Mouse (Mus musculus): ENCODE measurements at regions not wholly inside any gene's neighbourhood (a gene's known extent, or its start where the extent isn't known, plus 50 kb on each side); places are given as distances from the start of the nearest gene placed in this dataset.

DNA sequence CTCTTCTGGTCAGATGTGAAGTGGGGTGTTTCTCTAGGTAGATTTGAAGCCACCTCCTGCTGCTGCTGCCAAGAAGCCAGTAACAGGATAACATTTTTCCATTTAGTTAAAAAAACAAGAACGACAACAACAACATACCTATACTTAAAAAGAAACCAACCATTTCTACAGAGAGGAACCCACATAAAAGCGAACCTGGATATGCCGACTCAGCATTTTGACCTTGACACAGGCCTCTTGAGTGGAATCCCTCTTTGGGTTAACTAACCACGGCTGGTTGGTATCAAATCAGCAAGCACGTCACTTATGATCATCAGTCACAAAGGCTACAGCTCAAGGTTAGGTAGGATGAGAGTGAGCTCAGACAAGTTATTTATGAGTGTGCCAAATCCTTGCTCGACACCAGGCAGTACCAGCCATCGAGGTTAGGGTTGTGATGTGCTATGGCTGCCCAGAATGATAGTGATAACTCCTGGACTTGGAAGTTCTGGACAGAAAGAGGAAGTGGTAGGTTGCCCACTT is 269.7 kb downstream of the Cbln1 start:
- peak; percentile 30 for DNase-seq (ENCODE audit: low spot score)

DNA sequence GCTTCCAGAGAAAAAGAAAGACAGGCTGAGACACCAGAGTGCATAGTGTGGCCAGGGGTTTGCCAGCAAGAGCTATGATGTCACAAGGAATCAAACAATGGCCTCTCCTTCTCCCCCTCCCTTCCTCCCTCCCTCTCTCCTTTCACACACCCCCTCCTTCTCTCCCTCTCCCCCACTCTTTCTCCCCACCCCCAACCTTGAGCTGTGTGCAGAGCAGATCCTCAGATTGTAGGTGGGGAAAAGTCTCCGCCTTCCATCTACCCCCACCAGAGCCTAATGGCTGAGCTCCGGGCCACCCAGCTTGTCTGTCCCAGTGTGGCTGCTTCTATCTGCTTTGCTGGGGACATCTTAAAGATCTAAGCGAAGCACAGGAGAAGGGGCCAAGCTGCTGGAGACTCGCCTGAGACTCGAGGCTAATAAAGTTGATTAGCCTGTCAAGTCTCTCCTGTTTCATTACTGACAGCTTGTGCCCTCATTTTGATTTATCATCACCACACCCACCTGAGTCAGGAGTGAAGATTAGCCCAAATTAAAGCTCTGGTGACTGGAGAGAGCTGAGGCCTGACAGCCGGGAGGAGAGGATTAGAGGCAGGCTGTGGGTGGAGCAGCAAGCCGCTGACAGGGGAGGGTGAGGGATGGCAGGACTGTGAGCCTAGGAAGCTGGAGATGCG is 272.8 kb downstream of the Cbln1 start:
- no peak for DNase-seq (ENCODE audit: low spot score)

DNA sequence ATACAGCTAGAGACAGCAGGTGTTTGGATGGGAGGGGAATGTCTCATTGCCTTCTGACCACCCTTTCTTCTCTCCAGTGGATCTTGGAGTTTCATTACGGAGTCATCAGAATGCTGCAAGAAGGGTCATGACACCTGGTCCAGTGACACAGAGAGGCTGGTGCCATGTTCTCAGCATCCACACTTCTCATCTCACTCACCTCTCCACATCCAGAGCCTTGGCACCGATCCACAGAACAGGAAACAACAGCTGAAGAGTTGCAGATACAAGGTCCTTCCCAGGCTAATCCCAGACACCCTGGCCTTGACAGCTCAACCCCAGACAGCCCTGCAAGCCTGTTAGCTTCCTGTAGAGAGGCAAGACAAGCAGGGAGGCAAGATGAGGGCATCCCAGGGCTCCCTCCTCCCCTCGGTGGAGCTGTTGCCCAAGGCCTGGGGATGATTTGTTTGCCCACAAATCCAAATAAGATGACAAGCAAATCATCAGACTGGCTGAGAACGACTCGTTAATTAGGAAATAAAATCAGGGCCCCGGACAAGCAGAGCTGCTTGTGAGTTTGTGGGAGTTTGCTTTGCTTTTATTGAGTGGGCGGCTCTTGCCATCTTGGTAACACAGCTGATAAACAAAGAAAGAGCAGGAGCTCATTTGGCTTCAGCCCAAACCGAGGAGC is 274.4 kb downstream of the Cbln1 start:
- DNase-seq (ENCODE audit: low spot score), result no peak

DNA sequence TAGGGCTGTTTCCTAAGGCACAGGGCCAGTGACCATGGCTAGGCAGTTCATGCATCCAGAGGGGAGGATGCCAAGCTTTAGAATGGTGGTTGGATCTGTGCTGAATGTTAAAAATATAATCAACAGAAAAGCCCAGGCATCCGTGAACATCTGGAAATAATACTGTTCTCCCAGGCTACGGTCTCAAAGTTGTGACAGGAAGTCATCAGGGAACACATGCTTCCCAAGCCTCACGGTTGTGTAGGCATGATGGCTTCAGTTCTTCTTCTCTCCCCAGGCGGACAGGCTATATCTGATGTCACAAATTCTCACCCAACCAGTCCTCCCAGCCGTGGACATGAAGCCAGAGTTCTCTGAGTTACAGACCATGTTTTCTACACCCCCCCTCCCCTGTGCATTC is 275.4 kb downstream of the Cbln1 start:
- no peak for DNase-seq (ENCODE audit: low spot score)

DNA sequence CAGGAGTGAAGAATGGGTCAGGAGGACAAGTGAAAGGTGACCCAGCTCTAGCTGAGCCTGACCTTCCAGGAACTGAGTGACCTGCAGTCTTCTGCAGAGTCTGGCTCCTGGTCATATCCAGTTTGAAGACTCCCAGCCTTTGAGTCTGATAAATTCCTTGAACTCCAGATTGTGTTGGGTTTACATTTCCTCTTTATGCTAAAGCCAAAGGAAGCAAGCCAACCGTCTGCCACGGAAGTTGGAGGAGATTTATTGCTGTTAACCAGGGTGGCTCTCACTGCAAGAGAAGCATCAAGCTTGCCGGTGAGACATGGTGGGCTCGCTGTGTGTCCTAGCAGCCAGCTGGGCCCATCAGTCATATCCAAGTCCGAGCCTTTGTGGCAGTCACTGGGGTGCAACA is 276.4 kb downstream of the Cbln1 start:
- DNase-seq (ENCODE audit: low spot score), result no peak

DNA sequence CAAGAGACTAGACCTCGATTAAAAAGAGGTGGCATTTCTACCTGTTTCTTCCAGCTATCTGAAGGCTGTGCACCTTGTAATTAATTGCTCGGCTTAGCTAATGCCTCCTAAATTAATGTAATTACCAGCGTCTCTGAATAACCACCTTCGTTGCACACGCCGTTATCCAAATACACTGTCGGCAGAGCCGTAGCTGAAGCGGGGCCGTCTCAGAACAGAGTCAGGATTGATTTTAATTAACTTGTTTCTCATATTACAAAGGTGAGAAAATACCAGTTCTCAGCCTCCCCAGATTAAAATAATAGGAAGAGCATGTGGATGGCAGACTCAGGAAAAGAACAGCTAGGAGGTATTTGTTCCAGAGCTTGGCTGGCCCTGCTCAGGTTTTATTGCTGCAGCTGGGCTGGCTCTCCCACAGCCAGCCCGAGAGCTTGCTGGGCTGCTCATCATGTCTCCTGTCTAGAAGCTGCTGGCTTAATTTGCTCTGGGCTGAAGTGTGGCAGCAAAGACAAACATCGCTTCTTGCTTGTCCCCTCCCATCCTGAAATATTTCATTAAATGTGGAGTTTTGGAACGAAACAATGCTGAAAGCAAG is 282.5 kb downstream of the Cbln1 start:
- no peak for DNase-seq (ENCODE audit: low spot score)

DNA sequence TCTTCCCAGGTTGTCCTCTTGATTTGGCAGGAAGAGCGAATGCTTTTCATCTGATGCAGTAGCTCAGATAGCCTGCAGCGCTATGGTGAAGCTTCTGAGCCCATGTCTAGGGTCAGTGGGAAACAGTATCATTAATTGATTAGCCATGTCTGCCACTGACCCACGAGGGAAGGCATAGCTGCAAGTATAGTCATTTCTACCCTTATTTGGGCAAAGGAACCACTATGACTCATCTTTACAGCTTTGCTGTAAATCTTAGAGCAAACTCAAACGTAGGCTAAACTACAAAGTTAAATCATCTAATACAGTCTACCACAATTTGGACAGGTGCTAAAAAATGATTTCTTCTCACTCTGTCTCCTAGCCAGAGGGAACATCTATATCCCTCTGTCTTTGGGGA is 289.5 kb downstream of the Cbln1 start:
- no peak for DNase-seq (ENCODE audit: low spot score)

DNA sequence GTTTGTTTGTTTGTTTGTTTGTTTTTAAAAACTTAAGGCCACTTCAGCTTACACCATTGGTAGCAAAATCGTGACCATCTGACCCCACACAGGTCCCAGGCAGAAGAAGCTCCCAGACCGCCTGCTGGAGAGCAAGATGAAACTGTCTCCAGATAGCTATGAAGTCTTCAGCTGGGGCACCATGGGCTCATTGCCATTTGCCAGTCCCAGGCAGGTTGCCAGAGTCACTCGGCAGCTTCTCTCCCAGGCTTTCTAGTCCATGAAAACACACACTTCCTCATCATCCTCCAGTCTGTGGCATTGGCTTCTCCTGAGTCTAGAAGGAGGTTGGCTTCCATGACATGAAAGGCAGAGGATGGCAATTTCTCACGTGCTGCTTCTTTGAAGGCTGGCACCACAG is 293.5 kb upstream of the N4bp1 start:
- no peak for DNase-seq (ENCODE audit: low spot score)

DNA sequence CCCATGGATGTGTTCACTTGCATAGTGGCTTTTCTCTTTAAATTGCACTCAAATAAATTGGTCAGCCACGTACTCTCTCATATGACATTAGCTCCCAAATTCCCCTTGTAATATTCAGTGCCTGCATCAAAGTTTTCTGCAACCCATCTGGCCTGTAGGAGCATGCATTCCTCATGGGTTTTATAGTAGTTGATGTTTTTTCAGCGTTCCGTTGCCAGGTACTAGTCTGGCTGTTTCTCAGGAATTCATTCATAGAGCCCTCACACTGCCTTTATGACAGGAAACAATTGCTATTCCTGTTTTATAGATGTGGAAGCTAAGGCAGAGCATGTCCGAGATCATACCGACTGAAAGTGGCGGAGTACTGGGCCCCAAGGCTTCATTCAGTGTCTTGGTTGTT is 292.6 kb upstream of the N4bp1 start:
- DNase-seq (ENCODE audit: low spot score), result no peak

DNA sequence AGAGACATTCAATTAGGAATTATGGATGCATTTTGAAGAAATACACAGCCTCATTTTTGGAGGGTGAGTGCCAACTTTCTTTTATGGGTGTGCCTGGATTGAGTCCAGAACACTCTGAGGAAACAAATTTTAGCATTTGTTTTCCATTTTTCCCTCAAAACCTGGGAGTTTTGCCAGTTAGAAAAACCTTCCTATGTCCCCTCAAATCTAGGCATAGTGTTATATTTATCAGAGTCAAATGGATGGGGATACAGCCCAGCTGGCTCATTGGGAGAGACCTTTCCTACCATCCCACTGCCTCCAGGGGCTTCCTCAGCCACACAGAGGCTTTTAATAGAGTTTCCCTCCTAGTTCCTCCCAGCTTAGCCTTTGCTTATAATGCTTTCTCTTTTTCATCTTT is 290.0 kb upstream of the N4bp1 start:
- DNase-seq (ENCODE audit: low spot score), result no peak

DNA sequence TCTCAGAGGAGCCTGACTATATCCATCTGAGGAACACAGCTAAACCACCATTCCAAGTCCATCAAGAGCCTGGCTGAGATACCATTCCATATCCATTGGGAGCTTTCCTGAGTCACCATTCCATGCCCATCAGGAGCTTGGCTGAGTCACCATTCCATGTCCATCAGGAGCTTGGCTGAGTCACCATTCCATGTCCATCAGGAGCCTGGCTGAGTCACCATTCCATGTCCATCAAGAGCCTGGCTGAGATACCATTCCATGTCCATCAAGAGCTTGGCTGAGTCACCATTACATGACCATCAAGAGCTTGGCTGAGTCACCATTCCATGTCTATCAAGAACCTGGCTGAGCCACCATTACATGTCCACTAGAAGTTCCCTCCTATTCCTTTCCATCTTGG is 288.7 kb upstream of the N4bp1 start:
- no peak for DNase-seq (ENCODE audit: low spot score)

DNA sequence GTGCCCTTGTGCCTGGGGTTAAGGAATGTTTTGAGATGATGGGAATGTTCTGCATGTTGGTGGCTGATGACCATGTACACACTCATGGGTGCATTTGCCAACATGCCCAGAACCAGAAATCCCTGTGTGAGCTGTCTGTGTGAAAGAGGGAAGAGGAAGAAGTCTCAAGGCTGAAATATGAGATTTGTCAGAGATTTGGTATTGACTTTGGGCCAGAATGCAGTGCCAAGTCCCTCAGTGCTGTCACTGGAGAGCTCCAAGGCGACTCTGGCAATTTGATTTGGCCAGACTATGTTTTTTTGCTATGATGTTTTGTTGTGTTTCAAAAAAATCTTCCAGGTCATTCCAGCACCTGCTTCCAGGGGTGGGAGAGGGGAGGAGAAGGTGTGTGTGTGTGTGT is 281.7 kb upstream of the N4bp1 start:
- no peak for DNase-seq (ENCODE audit: low spot score)

DNA sequence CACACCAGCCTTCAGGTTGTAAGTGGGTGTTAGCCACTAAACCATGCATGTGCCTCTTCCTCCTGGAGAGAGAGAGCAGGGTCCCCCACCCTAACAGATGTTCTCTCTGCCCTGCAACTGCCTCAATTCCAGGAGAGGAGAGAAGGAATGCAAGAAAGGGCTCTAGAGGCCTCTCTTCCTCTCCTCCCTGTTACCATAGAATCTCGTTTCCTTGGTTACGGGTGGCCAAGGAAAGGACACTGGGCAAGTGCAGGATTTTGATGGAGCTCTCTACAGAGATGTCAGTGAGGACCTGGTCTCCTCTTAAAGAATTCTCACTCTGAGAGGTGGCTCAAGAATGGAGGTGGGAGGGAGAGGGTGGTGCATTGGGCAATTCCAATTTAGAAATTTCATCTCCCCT is 275.4 kb upstream of the N4bp1 start:
- no peak for DNase-seq (ENCODE audit: low spot score)

DNA sequence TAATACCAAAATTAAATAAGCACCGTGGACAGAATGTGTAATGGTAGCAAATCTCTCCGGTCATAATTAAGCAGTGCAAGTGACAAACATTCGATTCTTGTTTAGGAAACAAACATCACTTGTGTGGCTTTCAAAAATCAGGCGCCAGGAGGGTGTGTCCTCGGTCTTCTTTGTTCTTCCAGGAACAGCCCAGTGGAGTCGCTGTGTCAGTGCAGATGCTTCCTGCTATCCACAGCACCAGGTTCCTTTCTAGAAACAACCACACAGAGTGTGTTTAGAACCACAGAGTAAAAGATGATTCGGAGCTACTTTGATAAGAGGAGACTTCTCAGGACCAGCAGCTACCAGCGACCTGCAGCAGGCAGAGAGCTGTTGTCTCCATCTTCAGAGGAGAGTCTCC is 273.3 kb upstream of the N4bp1 start:
- DNase-seq (ENCODE audit: low spot score), result peak; percentile 7

DNA sequence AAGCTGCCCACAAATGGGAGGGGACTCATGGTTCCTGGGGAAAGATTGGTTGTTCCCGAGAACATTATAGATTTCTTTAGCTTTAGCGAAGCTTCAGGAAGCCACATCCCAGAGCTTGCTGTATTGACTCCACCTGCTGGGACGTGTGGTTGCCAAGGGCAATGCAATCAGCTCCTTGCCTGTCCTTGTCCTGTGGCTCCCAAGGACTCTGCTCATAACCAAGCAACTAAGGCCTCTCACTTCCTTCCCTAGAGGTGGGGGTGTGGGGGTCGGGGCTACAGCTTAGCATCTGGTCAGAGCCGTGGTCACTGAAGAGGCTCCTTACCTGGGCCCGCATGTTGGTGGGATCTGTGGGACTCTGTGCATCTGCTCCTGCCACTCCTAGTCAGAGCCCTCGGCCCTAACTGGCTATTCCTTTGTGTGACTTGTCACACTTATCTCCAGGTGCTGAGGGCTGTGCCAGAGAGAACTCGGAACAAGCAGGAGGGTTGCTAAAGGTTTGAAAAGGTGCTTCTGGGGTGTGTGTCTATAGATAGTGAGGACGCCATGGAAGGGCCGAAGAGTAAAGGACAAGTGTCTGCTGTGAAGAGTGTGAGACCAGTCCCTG is 270.9 kb upstream of the N4bp1 start:
- no peak for DNase-seq (ENCODE audit: low spot score)

DNA sequence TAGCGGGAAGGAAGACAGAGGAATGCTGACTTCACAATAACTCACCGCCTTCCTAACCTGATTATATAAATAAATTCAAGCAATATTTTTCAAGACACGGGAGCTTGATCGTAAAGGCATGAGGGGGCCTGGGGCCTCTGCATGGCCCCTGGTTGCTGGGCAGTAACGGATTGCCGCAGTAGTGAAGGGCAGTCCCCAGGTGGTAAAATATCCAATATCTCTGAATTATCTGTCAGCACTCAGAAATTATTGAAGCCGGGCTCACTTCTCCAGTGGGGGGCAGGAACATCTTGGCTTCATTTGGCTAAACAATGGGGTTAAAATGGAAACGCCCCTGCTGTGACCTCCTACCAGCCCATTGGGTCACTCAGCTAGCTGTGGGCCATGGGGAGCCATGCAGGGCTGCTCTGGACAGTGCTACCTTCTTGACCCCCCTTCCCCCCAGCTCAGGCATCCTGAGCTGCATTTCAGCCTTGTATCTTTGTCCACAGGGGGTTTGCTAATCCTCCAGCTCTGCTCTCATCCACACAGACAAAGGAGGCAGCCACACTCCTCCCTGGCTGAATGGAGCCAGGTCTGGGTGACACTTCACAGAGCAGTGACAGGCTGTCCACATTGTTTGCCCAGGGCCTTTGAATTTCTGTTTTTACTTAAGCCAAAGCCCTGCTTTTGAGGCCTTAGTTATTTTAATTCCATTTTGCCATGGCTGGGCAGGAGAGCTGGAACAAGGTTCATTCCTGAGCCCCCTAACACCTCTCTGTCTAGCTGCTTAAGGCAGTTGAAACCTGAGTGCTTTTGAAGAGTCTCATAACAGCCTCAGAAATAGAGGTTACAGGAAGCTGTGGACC is 267.2 kb upstream of the N4bp1 start:
- peak; percentile 7 for DNase-seq (ENCODE audit: low spot score)

DNA sequence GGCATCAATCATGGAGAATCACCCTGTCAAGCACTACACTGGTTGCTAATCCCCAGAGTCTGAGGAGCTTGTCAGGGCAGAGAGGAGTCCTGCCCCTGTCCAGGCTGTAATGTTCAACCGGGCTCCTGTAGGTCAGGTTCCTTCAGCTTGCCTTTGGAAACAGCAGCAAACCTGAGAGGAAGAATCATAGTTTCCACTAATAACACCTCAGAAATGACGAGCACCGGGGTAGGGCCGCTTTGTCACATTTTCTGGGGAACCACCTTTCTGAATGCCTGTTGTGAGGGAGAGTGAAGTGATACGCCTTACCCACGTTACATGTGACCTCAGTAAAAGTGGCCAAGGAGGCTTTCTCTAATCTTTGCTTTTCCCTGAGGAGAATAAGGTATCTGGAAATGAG is 263.8 kb upstream of the N4bp1 start:
- DNase-seq (ENCODE audit: low spot score), result no peak

DNA sequence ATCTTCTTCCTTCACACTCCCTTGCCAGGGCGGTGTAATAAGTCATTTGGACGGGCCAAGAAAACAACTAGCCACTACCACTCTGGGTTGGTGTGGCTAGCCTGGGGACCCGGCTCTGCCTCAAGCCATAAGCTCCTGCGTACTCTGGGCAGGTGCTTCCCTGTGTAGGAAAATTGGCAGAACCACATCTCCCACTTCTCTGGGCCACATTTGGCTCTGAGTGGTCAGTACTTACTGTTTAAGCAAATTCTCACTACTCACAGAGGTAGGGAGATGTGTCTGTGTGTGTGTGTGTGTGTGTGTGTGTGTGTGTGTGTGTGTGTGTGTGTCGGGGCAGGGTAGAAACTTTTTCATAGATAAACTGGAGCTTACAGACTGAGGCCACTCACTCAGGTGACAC is 262.6 kb upstream of the N4bp1 start:
- no peak for DNase-seq (ENCODE audit: low spot score)

DNA sequence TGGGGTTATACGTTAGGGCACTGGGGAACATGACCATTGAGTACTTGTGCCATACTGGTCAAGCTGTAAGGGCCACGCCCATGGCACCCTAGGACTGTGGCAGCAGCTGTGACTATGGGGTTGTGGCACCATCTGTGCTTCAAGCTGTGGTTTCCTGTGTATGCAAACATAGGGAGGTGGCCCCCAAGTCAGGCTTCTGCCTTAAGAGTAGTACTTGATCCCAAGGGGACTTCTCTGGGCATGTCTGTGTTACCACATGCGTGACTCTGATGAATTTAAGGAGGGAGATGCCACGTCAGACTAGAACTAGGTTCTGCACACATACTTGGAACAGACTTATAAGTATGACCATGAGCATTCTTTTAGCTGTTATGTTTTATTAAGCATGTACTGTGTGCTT is 252.4 kb upstream of the N4bp1 start:
- DNase-seq (ENCODE audit: low spot score), result no peak

DNA sequence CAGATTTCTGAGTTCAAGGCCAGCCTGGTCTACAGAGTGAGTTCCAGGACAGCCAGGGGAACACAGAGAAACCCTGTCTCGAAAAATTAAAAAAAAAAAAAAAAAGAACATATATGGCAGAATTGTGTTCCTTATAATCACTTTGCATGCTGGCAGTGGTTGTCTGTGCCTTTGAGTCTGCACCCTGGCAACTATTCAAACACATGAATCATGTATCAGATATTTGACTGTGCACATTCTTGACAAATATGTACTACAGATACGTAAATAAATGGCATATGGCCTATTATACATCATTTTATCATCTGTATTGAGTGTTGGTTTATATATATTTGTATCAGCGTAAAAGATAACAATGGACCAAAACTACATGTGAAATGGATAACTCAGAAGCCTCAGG is 246.7 kb upstream of the N4bp1 start:
- DNase-seq (ENCODE audit: low spot score), result no peak

DNA sequence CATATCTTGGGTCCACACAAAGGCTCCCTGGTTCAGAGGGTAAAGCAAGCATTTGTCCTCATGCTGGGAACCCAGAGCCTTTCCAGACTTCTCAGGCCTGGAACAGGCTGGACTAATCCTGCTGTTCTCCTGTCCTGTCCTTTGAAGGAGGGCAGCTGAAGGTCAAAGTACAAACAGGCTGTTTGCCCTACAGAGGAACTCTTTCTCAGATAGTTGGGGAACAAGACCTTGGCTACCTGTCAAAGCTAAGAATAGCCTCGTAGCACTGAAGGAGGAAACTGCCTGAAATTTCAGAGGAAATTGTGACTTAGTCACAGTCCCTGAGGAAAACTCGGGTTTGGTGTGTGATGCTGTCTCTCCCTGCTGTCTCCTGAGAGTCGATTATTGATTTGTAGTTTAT is 245.6 kb upstream of the N4bp1 start:
- no peak for DNase-seq (ENCODE audit: low spot score)

DNA sequence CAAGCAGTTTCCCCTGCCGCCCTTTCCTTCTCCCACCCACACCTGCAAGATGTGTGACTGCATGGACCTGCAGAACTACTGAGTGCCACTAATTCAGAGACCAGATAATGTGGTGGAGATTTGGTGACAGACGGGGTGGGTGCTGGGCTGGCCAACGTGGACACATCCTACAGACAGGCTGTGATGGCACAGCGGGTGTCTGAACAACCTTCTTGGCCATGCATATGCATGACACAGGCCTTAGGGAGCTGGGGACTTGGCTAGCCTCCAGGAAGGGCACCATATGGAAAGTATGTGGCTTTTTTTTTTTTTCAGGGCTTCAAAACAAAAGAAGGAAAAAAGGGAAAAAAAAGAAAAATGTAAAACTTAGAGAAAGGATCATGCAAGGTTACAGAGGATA is 243.5 kb upstream of the N4bp1 start:
- DNase-seq (ENCODE audit: low spot score), result no peak
